Mouse (Mus musculus): ENCODE results near the gene Pmepa1. TPM values are rescaled to one million over a fixed set of nuclear protein-coding genes. Genes with fewer than 3 reads are reported as not detected.

Pmepa1 gene
- polyA plus RNA-seq, 1 experiment from 2014 or later = 5.6 TPM

GRCm38 (mm10) chr2:173281021-173281937 lies 4.9 kb upstream of the Pmepa1 start:
- no peak for ATAC-seq (ENCODE audit: low read depth)
- no peaks in the 10 kb centered on the region for H3K27me3 ChIP-seq (ENCODE audit: control insufficient read depth, insufficient read depth, low read length)
- H3K4me3 ChIP-seq (ENCODE audit: low read depth, low read length) = no peak overlapping the region
- no peak overlapping the region for H3K4me2 ChIP-seq (ENCODE audit: low read depth, low read length)
- H3K27ac ChIP-seq (ENCODE audit: low read depth, low read length) = no peak overlapping the region
- WGBS = 71% methylated on average over 9 of the region's 9 CpGs
- H3K9me3 ChIP-seq (ENCODE audit: control insufficient read depth, low read length) = no peaks in the 10 kb centered on the region
- H3K36me3 ChIP-seq (ENCODE audit: control insufficient read depth, insufficient read depth, low read length) = no peaks in the 10 kb centered on the region
- peaks cover 4% of the 10 kb centered on the region; the same call in 1 of the 2 replicates for H3K4me1 ChIP-seq (ENCODE audit: control insufficient read depth, insufficient read depth, low read length)
- no peak overlapping the region for H3K9ac ChIP-seq (replicated peaks; ENCODE audit: low read depth, low read length)

- no peaks in the 10 kb centered on the region for H3K36me3 ChIP-seq (ENCODE audit: control insufficient read depth, insufficient read depth, low read length)
- no peaks in the 10 kb centered on the region; the same call in 1 of the 2 replicates for H3K27me3 ChIP-seq (ENCODE audit: control insufficient read depth, insufficient read depth, low read length)
- no peak overlapping the region for H3K9ac ChIP-seq (replicated peaks; ENCODE audit: low read depth, low read length)
- H3K4me1 ChIP-seq (ENCODE audit: control insufficient read depth, insufficient read depth, low read length) = peaks cover 16% of the 10 kb centered on the region
- H3K27ac ChIP-seq (ENCODE audit: low read depth, low read length) = no peak overlapping the region
- no peaks in the 10 kb centered on the region for H3K9me3 ChIP-seq (ENCODE audit: control insufficient read depth, low read length)
- H3K4me2 ChIP-seq (ENCODE audit: low read depth, low read length) = no peak overlapping the region
- ATAC-seq (ENCODE audit: low read depth) = no peak
- H3K4me3 ChIP-seq (ENCODE audit: low read depth, low read length) = no peak overlapping the region
- 75% methylated on average over 16 of the region's 16 CpGs for WGBS
These were observed 2.7 kb upstream of the Pmepa1 start for GRCm38 (mm10) chr2:173278846-173279580.

- 1% methylated on average over 12 of the region's 12 CpGs for WGBS
- Histone ChIP-seq H3K36me3 (ENCODE audit: control insufficient read depth, insufficient read depth, low read length) (no peaks in the 10 kb centered on the region), H3K4me3 (ENCODE audit: low read depth, low read length) (peak overlapping the region; percentile 99), H3K27ac (ENCODE audit: low read depth, low read length) (0 out of 2 replicates have a peak overlapping the region, but pooled peaks have one; percentile 82), H3K4me1 (ENCODE audit: control insufficient read depth, insufficient read depth, low read length) (peaks cover 29% of the 10 kb centered on the region), H3K4me2 (ENCODE audit: low read depth, low read length) (peak overlapping the region; percentile 78), H3K9ac (replicated peaks; ENCODE audit: low read depth, low read length) (peak overlapping the region; percentile 99), H3K27me3 (ENCODE audit: control insufficient read depth, insufficient read depth, low read length) (no peaks in the 10 kb centered on the region; the same call in 1 of the 2 replicates), H3K9me3 (ENCODE audit: control insufficient read depth, low read length) (no peaks in the 10 kb centered on the region)
- peak; percentile 19 for ATAC-seq (ENCODE audit: low read depth)
These were observed 526 bp upstream of the Pmepa1 start for GRCm38 (mm10) chr2:173276859-173277258.

- peak; percentile 28 for ATAC-seq (ENCODE audit: low read depth)
- H3K9me3 ChIP-seq (ENCODE audit: control insufficient read depth, low read length) = no peaks in the 10 kb centered on the region
- H3K36me3 ChIP-seq (ENCODE audit: control insufficient read depth, insufficient read depth, low read length) = no peaks in the 10 kb centered on the region
- peak overlapping the region; percentile 78 for H3K4me2 ChIP-seq (ENCODE audit: low read depth, low read length)
- H3K9ac ChIP-seq (replicated peaks; ENCODE audit: low read depth, low read length) = peak overlapping the region; percentile 99
- peak overlapping the region; percentile 82 for H3K27ac ChIP-seq (ENCODE audit: low read depth, low read length)
- under 1% methylated on average over 68 of the region's 93 CpGs for WGBS
- no peaks in the 10 kb centered on the region; the same call in 1 of the 2 replicates for H3K27me3 ChIP-seq (ENCODE audit: control insufficient read depth, insufficient read depth, low read length)
- H3K4me1 ChIP-seq (ENCODE audit: control insufficient read depth, insufficient read depth, low read length) = peaks cover 42% of the 10 kb centered on the region
- peak overlapping the region; percentile 99 for H3K4me3 ChIP-seq (ENCODE audit: low read depth, low read length)
These were observed 761 bp downstream of the Pmepa1 start for GRCm38 (mm10) chr2:173275343-173276201.

- Histone ChIP-seq H3K27me3 (ENCODE audit: control insufficient read depth, insufficient read depth, low read length) (no peaks in the 10 kb centered on the region; the same call in 1 of the 2 replicates), H3K4me2 (ENCODE audit: low read depth, low read length) (peak overlapping the region; percentile 78), H3K4me1 (ENCODE audit: control insufficient read depth, insufficient read depth, low read length) (peaks cover 45% of the 10 kb centered on the region), H3K27ac (ENCODE audit: low read depth, low read length) (no peak overlapping the region), H3K9ac (replicated peaks; ENCODE audit: low read depth, low read length) (peak overlapping the region; percentile 99), H3K9me3 (ENCODE audit: control insufficient read depth, low read length) (no peaks in the 10 kb centered on the region), H3K36me3 (ENCODE audit: control insufficient read depth, insufficient read depth, low read length) (no peaks in the 10 kb centered on the region), H3K4me3 (ENCODE audit: low read depth, low read length) (peak overlapping the region; percentile 99)
- WGBS = 11% methylated on average over 15 of the region's 15 CpGs
- ATAC-seq (ENCODE audit: low read depth) = no peak; the same call in 1 of the 2 replicates
These were observed 1.6 kb downstream of the Pmepa1 start for GRCm38 (mm10) chr2:173274428-173275342.

- Histone ChIP-seq H3K36me3 (ENCODE audit: control insufficient read depth, insufficient read depth, low read length) (no peaks in the 10 kb centered on the region), H3K9ac (replicated peaks; ENCODE audit: low read depth, low read length) (no peak overlapping the region), H3K4me1 (ENCODE audit: control insufficient read depth, insufficient read depth, low read length) (peaks cover 45% of the 10 kb centered on the region), H3K9me3 (ENCODE audit: control insufficient read depth, low read length) (no peaks in the 10 kb centered on the region), H3K4me3 (ENCODE audit: low read depth, low read length) (peak overlapping the region; percentile 99; the same call in 1 of the 2 replicates), H3K4me2 (ENCODE audit: low read depth, low read length) (peak overlapping the region; percentile 78), H3K27me3 (ENCODE audit: control insufficient read depth, insufficient read depth, low read length) (no peaks in the 10 kb centered on the region; the same call in 1 of the 2 replicates), H3K27ac (ENCODE audit: low read depth, low read length) (no peak overlapping the region)
- WGBS = 49% methylated on average over 4 of the region's 4 CpGs
- no peak for ATAC-seq (ENCODE audit: low read depth)
These were observed 2.4 kb downstream of the Pmepa1 start for GRCm38 (mm10) chr2:173273885-173274284.

- Histone ChIP-seq H3K4me1 (ENCODE audit: control insufficient read depth, insufficient read depth, low read length) (peaks cover 49% of the 10 kb centered on the region), H3K4me3 (ENCODE audit: low read depth, low read length) (no peak overlapping the region), H3K36me3 (ENCODE audit: control insufficient read depth, insufficient read depth, low read length) (no peaks in the 10 kb centered on the region), H3K9me3 (ENCODE audit: control insufficient read depth, low read length) (no peaks in the 10 kb centered on the region), H3K4me2 (ENCODE audit: low read depth, low read length) (peak overlapping the region; percentile 78), H3K9ac (replicated peaks; ENCODE audit: low read depth, low read length) (0 out of 2 replicates have a peak overlapping the region, but pooled peaks have one; percentile 11), H3K27ac (ENCODE audit: low read depth, low read length) (no peak overlapping the region), H3K27me3 (ENCODE audit: control insufficient read depth, insufficient read depth, low read length) (no peaks in the 10 kb centered on the region; the same call in 1 of the 2 replicates)
- no peak for ATAC-seq (ENCODE audit: low read depth)
- WGBS = 80% methylated on average over 11 of the region's 11 CpGs
These were observed 3.9 kb downstream of the Pmepa1 start for GRCm38 (mm10) chr2:173272354-173272900.

Data from neural tube, embryonic 14.5 days (tissue).